Mouse (Mus musculus): ENCODE measurements around the gene Rpp25l.

Gene Rpp25l

DNA sequence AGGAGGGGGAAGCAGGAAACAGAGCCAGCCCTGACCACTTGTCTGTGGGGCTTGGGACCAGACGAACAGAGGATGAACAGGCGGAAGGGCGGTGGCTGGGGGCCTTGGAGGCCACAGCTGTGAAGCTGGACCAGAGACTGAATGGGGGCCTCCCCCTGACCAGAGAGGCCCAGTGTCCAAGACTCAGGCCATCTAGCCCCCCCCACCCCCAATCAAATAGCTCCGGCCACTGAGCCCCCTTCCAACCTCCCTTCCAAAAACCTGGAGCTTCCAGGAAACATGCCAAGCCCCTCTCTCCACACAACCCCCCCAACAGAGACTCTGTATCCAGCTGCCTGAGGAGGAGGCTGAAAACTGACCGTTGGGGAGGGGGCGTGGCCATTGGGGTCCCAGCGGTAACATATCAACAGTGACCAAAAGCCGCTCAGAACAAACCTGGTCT is 40.8 kb downstream of the Rpp25l start:
- DNase-seq (ENCODE audit: extremely low spot score, low read depth, low spot score) = no peak

DNA sequence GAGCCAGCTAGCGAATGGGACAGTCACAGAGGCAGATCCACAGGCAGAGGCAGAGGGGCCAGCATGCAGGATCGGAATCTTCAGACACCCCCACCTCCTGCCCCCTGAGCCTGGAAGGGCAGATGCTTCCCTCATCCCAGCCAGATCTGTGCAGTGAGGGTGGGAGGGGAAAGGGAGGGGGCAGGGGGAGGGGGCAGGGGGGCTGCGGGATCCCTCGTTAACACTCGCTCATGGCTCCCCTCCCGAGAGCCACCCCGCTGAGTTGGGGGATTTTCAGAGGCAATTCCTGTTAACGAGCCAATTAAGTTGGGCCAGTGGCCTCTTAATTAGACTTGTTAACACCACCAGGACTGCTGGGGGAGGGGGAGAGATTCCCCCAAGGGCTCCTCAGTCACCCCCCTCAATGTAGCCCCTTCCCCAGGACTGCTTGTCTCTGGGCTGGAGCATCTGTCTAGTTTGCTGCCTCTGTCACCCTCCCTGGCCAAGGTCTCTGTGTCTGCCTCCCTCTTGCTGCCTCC is 41.3 kb downstream of the Rpp25l start:
- no peak for DNase-seq (ENCODE audit: extremely low spot score, low read depth, low spot score)

DNA sequence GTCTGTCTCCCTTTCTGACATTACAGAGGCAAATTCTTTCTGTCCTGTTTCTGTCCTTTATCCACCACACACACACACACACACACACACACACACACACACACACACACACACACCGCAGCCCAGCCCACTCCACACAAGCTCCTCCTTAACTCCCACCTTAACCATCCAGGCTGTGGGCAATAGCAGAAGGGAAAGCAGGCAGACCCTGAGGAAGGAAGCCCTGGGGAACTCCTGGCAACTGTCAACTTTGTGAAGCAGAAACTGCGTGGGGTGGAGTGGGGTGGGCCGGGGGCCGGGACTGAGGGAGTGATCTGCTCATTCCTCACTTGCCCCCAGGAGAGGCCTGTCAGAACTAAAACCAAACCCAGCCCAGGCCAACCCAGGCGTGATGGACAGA is 41.8 kb downstream of the Rpp25l start:
- no peak for DNase-seq (ENCODE audit: extremely low spot score, low read depth, low spot score)

DNA sequence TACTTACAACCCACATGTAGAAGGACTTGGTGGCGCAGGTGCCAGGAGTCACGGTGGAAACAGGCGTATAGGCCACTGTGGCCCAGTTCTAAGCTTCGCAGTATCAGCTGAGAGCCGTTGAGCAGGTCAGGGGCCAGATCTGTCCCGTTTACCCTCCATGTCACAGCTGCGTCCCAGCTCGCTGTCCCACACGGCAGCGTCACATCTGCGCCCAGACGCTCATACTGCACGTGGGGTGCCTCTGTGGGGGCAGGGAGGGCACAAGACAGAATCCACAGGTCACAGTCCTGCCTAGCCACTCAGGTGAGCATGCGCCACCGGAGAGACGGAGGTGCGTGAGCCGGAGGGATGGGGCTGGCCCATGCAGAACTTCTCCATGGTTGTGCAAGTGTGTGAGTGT is 42.5 kb downstream of the Rpp25l start:
- DNase-seq (ENCODE audit: extremely low spot score, low read depth, low spot score) = no peak

DNA sequence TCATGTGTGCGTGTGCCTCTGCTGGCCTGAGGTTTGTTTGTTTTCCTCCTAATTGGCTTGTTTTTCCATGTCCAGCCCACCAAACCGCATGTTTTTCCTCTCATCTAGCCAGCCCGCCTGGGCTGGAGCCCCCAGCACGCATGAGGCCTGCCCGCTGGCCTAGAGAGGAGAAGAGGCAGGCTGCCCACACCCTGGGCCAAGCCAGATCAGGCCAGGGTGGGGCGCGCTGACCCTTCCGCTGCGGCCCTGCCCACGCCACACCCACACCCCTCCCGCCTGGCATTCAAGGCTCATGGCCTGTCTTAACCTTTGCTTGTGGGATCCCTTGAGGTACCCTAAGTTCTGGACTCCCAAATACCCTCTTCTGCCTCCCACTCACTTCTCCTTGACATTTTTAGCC is 46.7 kb downstream of the Rpp25l start:
- DNase-seq (ENCODE audit: extremely low spot score, low read depth, low spot score) = no peak

DNA sequence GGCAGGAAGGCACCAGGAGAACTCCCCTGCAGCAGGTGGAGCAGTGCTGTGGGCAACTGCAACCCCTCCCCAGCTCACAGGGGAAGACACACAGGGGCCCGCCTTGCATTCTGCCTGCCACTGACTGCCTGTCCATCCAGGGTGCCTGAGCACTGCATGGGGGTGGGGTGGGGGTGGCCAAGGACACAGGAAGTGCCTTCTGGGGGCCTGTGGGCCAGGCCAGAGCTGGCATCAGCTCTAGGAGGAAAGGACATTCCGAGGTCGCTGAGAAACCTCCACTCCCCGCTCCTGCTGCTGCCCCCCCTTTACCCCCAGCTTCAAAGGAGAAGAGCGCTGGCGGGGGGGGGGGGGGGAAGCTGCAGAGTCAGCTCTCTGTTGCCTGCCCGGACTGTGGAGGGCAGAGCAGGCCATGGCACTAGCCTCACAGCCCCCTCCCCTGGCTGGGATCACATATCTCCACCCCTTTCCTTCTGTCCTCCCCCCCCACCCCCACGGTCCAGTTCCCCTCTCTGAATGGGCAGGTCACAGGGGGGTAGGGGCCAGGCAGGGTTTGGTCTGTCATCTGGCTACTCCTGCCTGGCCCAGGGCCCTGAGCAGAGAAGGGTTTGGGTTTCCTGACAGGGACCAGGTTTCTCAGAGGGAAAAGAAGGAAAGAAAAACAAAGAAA is 48.2 kb downstream of the Rpp25l start:
- no peak for DNase-seq (ENCODE audit: extremely low spot score, low read depth, low spot score)

DNA sequence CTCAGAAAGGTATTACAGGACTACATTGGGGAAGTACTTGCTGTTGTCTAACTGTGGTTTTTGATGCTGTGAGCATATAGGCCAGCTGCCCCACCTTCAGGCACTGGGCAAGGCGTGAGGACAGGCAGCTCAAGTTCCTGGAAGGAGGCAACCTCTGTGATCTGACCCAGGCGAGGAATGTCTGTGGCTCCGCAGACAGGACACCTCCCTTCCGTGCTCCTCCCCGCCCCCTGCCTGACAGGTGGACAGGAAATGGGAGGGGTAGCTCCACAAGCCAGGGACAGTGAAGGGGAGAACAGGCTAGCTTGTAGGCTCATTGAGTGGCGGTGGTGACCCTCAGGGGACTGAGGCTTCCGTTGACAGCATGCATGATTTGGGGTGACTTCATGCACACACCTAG is 48.8 kb downstream of the Rpp25l start:
- no peak for DNase-seq (ENCODE audit: extremely low spot score, low read depth, low spot score)

DNA sequence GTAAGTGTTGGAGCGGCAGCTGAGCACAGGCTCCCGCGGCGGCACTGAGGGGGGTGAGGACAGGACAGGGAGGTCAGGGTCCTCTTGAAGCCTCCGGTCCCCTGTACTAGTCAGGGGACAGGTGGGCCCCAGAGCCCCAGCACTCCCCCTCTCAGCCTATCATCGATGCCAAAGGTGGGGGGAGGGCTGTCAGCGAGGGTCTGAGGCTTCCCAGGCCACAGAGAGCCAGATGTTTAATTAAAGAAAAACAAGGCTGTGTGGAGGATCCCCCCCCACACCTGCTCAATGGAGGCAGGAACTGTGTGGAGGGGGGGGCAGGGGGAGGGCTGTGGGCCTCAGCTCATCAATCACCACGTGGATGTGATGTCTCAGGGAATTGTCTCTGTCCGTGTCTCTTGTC is 49.7 kb downstream of the Rpp25l start:
- no peak for DNase-seq (ENCODE audit: extremely low spot score, low read depth, low spot score)

DNA sequence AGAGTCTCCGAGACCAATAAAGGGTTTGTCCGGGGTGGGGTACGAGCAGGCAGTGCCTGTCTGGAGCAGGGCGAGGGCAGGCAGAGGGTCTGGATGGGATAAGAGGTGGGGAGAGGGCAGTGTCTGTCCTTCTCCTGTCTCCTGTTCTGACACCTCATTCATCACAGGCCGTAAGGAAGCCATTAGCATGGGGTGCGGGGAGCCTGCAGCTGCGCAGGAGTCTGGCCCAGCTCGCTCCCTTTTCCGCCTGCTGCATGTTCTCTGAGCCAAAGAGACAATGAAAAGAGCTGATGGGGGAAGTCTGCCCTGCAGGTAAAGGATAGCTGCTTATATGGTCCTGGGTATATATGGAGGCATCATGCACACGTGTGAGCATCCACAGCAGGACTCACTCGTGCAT is 50.6 kb downstream of the Rpp25l start:
- no peak for DNase-seq (ENCODE audit: extremely low spot score, low read depth, low spot score)

Data from hindlimb bud, embryonic 11.5 days (tissue).